Mouse (Mus musculus) Patski (cell line): ENCODE results near the gene Gm13084. TPM values are rescaled to one million over a fixed set of nuclear protein-coding genes. Genes with fewer than 3 reads are reported as not detected.
"Not testable (repeated sequence)": the region's sequence is repeated elsewhere in the genome, so short reads cannot be mapped to it uniquely, and the experiment has no call there.

Source experiments
- ATAC-seq: fragments of 100-300 bp; one replicate; pipeline ENCODE4 v1.8.0; 2021
- CTCF ChIA-PET: fragments of 350-600 bp; sonication (Branson Sonifier 250); formaldehyde crosslinking; loops from one replicate; lab custom pipeline; 2022; ENCODE audit warnings: inconsistent platforms; lab: Charles Lee
- POLR2A ChIA-PET: fragments of 350-600 bp; sonication (Branson Sonifier 250); formaldehyde crosslinking; loops from one replicate; lab custom pipeline; 2022; ENCODE audit warnings: antibody characterized with exemption, inconsistent platforms; lab: Charles Lee
- DNase-seq: peaks from one replicate; pipeline ENCODE4 v3.0.0-alpha.2; 2011; ENCODE audit warnings: low read depth, low spot score
- H3K27me3 ChIP-seq: fragments of 371-371 bp; one replicate; pipeline ENCODE4 v1.5.1; 2021
- CTCF ChIP-seq: fragments of 100-300 bp; IDR thresholded peaks from one replicate; pipeline ENCODE4 v1.5.1; 2021
- in situ Hi-C: fragments of 300-500 bp; cut with MboI; formaldehyde crosslinking; loops from 3 replicates; pipeline ENCODE4 v1.11.1; 2018; ENCODE audit warnings: low pct_unique_long_range_greater_than_20kb, mixed read lengths
- polyA plus RNA-seq: library from polyadenylated mRNA; unstranded; gene quantifications from one replicate; pipeline ENCODE4 v1.2.3, GENCODE M21; 2021

Gm13084 gene
- polyA plus RNA-seq: not detected

DNA sequence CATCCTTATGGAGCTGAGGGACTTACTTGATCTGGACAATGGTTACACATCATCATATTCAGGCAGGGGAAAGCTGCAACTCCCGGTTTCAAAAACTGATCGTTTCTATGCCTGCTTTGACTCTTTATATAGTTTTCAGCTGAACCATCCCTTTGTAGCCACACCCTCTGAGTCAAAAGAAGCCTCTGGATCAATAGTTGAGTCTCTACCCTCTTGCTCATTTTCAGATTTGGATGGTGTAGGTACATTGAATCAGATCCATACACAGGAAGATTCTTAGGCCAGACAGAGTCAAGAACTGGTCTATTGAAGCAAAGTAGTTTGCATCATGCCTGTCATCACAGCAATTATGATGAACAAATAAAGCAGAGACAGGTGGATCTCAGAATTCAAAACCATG is at the start of gene Gm13084:
Gene Gm13084 (minus strand): TSS at position 101 of the 400 bp plus-strand sequence.
- in situ Hi-C loops: no loop called here
- H3K27me3 ChIP-seq: no peaks in the 10 kb centered on the region
- CTCF ChIA-PET: no interaction called here
- no peak for TF ChIP-seq CTCF
- no peak for ATAC-seq
- no peak for DNase-seq
- POLR2A ChIA-PET: no interaction called here

DNA sequence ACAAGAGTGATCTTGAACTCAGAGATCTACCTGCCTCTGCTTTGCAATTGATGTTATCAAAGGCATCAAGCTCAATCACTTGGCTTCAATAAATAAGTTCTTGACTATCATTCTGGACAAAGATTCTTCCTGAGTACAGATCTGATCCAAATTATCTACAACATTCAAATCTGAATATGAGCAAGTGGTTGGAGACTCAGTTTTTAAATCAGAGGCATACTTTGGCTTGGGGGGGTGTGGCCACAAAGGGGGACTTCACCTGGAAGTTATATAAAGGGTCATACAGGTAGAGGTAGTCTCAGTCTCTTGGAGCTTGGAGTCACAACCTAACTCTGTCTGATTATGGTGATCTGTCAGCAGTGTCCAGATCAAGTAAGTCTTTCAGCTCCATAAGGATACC is 30.3 kb upstream of the Gm13084 start, which contains the start of gene Gm13103:
Gene Gm13103 (plus strand): TSS at position 301 of the 400 bp plus-strand sequence.
- in situ Hi-C loops: loop anchor here (10.0 kb wide), 1 partner anchor 319 kb away; the partner anchor contains the start of gene Oog3
- ATAC-seq, DNase-seq, CTCF ChIA-PET, H3K27me3 ChIP-seq, POLR2A ChIA-PET: not testable (repeated sequence)

DNA sequence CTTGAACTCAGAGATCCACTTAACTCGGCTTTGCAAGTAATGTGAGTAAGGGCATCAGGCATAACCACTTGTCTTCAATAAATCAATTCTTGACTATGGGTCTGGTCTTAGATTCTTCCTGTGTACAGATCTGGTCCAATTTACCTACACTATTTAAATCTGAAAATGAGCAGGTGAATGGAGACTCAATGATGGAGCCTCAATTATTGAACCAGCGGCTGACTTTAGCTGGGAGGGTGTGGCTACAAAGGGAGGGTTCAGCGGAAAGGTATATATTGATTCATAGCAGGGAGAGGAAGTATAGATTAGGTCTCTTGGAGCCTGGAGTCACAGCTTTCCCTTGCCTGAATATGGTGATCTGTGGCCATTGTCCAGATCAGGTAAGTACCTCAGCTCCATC is 26.8 kb downstream of the Gm13084 start, which contains the start of gene Gm13023:
Gene Gm13023 (plus strand): TSS at position 301 of the 400 bp plus-strand sequence.
- DNase-seq, ATAC-seq, POLR2A ChIA-PET, in situ Hi-C loops, CTCF ChIA-PET, H3K27me3 ChIP-seq: not testable (repeated sequence)

Other genes starting within 250 kb of the Gm13084 start
- gene Gm13083, start 201.1 kb downstream of the Gm13084 start, polyA plus RNA-seq: not detected
- not detected for gene Gm13088, start 158.8 kb downstream of the Gm13084 start, polyA plus RNA-seq
- gene Gm13089, start 113.4 kb downstream of the Gm13084 start, polyA plus RNA-seq: not detected
- gene Gm13078, start 96.6 kb downstream of the Gm13084 start, polyA plus RNA-seq: not detected
- gene Gm13023, start 26.7 kb downstream of the Gm13084 start, polyA plus RNA-seq: not detected
- gene Gm13103, start 30.4 kb upstream of the Gm13084 start, polyA plus RNA-seq: not detected
- gene Pramef6, start 84.3 kb upstream of the Gm13084 start, polyA plus RNA-seq: not detected
- 0.04 TPM for gene Pramef25, start 134.9 kb upstream of the Gm13084 start, polyA plus RNA-seq
- gene Gm13101, start 150.9 kb upstream of the Gm13084 start, polyA plus RNA-seq: not detected
- not detected for gene Pramef17, start 178.3 kb upstream of the Gm13084 start, polyA plus RNA-seq
- gene Pramel4, start 243.0 kb upstream of the Gm13084 start, polyA plus RNA-seq: not detected